Mouse (Mus musculus): ENCODE measurements around the gene Dtd1. TPM values are rescaled to one million over a fixed set of nuclear protein-coding genes. Genes with fewer than 3 reads are reported as not detected.

Gene Dtd1
- total and polyA plus RNA-seq, 3 experiments: 14.2 to 23.9 (median 15.8) TPM

GRCm38 (mm10) chr2:144677229-144677571 is 77.5 kb downstream of the Dtd1 start:
- no peak for TF ChIP-seq POLR2AphosphoS5 (IDR thresholded peaks at IDR 0.05; ENCODE audit: insufficient replicate concordance, low read depth, low read length)
- no peak for TF ChIP-seq CTCF (IDR thresholded peaks at IDR 0.05; ENCODE audit: low read depth, low read length)
- no peak for TF ChIP-seq GATA1 (IDR thresholded peaks at IDR 0.05; ENCODE audit: borderline replicate concordance, low read length)
- no peak for TF ChIP-seq TAL1 (conservative IDR thresholded peaks at IDR 0.05; ENCODE audit: low read depth, low read length)
- TF ChIP-seq GATA2 (IDR thresholded peaks at IDR 0.05; ENCODE audit: borderline replicate concordance, low read depth, low read length): no peak
- Histone ChIP-seq H3K27me3 (ENCODE audit: insufficient read depth, low read length) (no peaks in the 10 kb centered on the region), H3K9me3 (replicated peaks) (no peaks in the 10 kb centered on the region), H3K4me1 (ENCODE audit: insufficient read depth, low read depth, low read length) (no peaks in the 10 kb centered on the region), H3K36me3 (replicated peaks) (peaks cover 32% of the 10 kb centered on the region), H3K4me3 (ENCODE audit: low read depth, low read length) (no peak overlapping the region)
- no peak for DNase-seq (ENCODE audit: low spot score)
- ATAC-seq (ENCODE audit: extremely low read depth, insufficient number of reproducible peaks, low FRiP score, poor library complexity, severe bottlenecking): no peak

DNA sequence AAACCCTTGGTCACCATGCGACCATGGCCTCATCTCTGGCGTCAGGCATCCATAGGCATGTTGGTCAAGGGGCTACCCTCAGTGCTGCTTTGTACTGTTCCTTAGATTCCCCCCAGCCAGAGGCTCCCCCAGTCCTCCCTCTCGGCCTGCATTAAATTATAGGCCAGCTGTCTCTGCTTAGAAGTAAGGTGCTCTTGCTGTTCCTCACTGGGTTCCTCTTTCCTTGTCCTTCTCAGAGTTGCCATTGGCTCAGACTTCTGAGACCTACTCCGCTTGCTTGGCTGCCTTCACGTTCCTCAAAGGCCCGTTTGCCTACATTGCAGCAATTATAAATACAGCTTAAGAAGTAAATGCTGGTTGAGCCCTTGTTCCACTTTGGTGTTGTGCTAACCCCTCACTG is 79.1 kb downstream of the Dtd1 start:
- H3K9me3 ChIP-seq (replicated peaks): no peaks in the 10 kb centered on the region
- no peak for ATAC-seq (ENCODE audit: extremely low read depth, insufficient number of reproducible peaks, low FRiP score, poor library complexity, severe bottlenecking)
- no peak for DNase-seq (ENCODE audit: low spot score)
- TF ChIP-seq POLR2AphosphoS5 (IDR thresholded peaks at IDR 0.05; ENCODE audit: insufficient replicate concordance, low read depth, low read length) (no peak), GATA1 (IDR thresholded peaks at IDR 0.05; ENCODE audit: borderline replicate concordance, low read length) (no peak), CTCF (IDR thresholded peaks at IDR 0.05; ENCODE audit: low read depth, low read length) (no peak), GATA2 (IDR thresholded peaks at IDR 0.05; ENCODE audit: borderline replicate concordance, low read depth, low read length) (no peak), TAL1 (conservative IDR thresholded peaks at IDR 0.05; ENCODE audit: low read depth, low read length) (no peak)
- H3K4me1 ChIP-seq (ENCODE audit: insufficient read depth, low read depth, low read length): no peaks in the 10 kb centered on the region
- no peaks in the 10 kb centered on the region for H3K27me3 ChIP-seq (ENCODE audit: insufficient read depth, low read length)
- peaks cover 29% of the 10 kb centered on the region for H3K36me3 ChIP-seq (replicated peaks)
- no peak overlapping the region for H3K4me3 ChIP-seq (ENCODE audit: low read depth, low read length)

- H3K4me1 ChIP-seq (ENCODE audit: insufficient read depth, low read depth, low read length): no peaks in the 10 kb centered on the region
- no peaks in the 10 kb centered on the region for H3K27me3 ChIP-seq (ENCODE audit: insufficient read depth, low read length)
- H3K36me3 ChIP-seq (replicated peaks): peaks cover 31% of the 10 kb centered on the region
- H3K9me3 ChIP-seq (replicated peaks): no peaks in the 10 kb centered on the region
- no peak for TF ChIP-seq GATA1 (IDR thresholded peaks at IDR 0.05; ENCODE audit: borderline replicate concordance, low read length)
- TF ChIP-seq TAL1 (conservative IDR thresholded peaks at IDR 0.05; ENCODE audit: low read depth, low read length): no peak
- TF ChIP-seq CTCF (IDR thresholded peaks at IDR 0.05; ENCODE audit: low read depth, low read length): no peak
- no peak for TF ChIP-seq POLR2AphosphoS5 (IDR thresholded peaks at IDR 0.05; ENCODE audit: insufficient replicate concordance, low read depth, low read length)
- TF ChIP-seq GATA2 (IDR thresholded peaks at IDR 0.05; ENCODE audit: borderline replicate concordance, low read depth, low read length): no peak
- ATAC-seq (ENCODE audit: extremely low read depth, insufficient number of reproducible peaks, low FRiP score, poor library complexity, severe bottlenecking): no peak
- no peak overlapping the region for H3K4me3 ChIP-seq (ENCODE audit: low read depth, low read length)
- DNase-seq (ENCODE audit: low spot score): no peak
These were observed 79.7 kb downstream of the Dtd1 start for GRCm38 (mm10) chr2:144679394-144679793.

- Histone ChIP-seq H3K27me3 (ENCODE audit: insufficient read depth, low read length) (no peaks in the 10 kb centered on the region), H3K4me1 (ENCODE audit: insufficient read depth, low read depth, low read length) (no peaks in the 10 kb centered on the region), H3K36me3 (replicated peaks) (peaks cover 19% of the 10 kb centered on the region), H3K4me3 (ENCODE audit: low read depth, low read length) (no peak overlapping the region), H3K9me3 (replicated peaks) (no peaks in the 10 kb centered on the region)
- no peak for TF ChIP-seq POLR2AphosphoS5 (IDR thresholded peaks at IDR 0.05; ENCODE audit: insufficient replicate concordance, low read depth, low read length)
- no peak for TF ChIP-seq GATA1 (IDR thresholded peaks at IDR 0.05; ENCODE audit: borderline replicate concordance, low read length)
- no peak for TF ChIP-seq GATA2 (IDR thresholded peaks at IDR 0.05; ENCODE audit: borderline replicate concordance, low read depth, low read length)
- no peak for TF ChIP-seq CTCF (IDR thresholded peaks at IDR 0.05; ENCODE audit: low read depth, low read length)
- no peak for TF ChIP-seq TAL1 (conservative IDR thresholded peaks at IDR 0.05; ENCODE audit: low read depth, low read length)
- DNase-seq (ENCODE audit: low spot score) (no peak), ATAC-seq (ENCODE audit: extremely low read depth, insufficient number of reproducible peaks, low FRiP score, poor library complexity, severe bottlenecking) (no peak)
These were observed 92.6 kb downstream of the Dtd1 start for GRCm38 (mm10) chr2:144692219-144692732.

GRCm38 (mm10) chr2:144692777-144693176 is 93.1 kb downstream of the Dtd1 start:
- no peaks in the 10 kb centered on the region for H3K9me3 ChIP-seq (replicated peaks)
- peaks cover 21% of the 10 kb centered on the region for H3K36me3 ChIP-seq (replicated peaks)
- no peaks in the 10 kb centered on the region for H3K4me1 ChIP-seq (ENCODE audit: insufficient read depth, low read depth, low read length)
- TF ChIP-seq POLR2AphosphoS5 (IDR thresholded peaks at IDR 0.05; ENCODE audit: insufficient replicate concordance, low read depth, low read length) (no peak), TAL1 (conservative IDR thresholded peaks at IDR 0.05; ENCODE audit: low read depth, low read length) (no peak), CTCF (IDR thresholded peaks at IDR 0.05; ENCODE audit: low read depth, low read length) (no peak), GATA1 (IDR thresholded peaks at IDR 0.05; ENCODE audit: borderline replicate concordance, low read length) (no peak), GATA2 (IDR thresholded peaks at IDR 0.05; ENCODE audit: borderline replicate concordance, low read depth, low read length) (no peak)
- no peak for ATAC-seq (ENCODE audit: extremely low read depth, insufficient number of reproducible peaks, low FRiP score, poor library complexity, severe bottlenecking)
- no peaks in the 10 kb centered on the region for H3K27me3 ChIP-seq (ENCODE audit: insufficient read depth, low read length)
- no peak for DNase-seq (ENCODE audit: low spot score)
- H3K4me3 ChIP-seq (ENCODE audit: low read depth, low read length): no peak overlapping the region

DNA sequence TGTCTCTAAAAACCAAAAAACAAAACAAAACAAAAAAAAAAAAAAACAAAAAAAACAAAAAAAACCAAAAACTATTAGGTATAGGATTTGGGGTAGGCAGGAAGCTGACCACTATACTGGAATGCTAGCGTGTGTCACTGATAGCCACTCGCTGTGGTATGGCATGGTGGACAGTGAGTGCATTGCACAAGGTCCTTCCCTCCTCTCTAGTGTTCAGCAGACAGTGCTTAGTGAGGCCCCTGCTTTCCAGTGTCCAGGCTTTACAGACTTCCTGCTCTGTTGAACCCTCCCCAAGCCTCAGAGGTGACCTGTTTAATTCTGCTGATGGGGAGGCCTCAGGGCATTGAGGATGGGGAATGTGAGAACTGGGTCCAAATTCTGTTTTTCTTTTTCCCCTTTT is 95.2 kb downstream of the Dtd1 start:
- no peak for DNase-seq (ENCODE audit: low spot score)
- Histone ChIP-seq H3K9me3 (replicated peaks) (no peaks in the 10 kb centered on the region), H3K36me3 (replicated peaks) (peaks cover 25% of the 10 kb centered on the region), H3K4me1 (ENCODE audit: insufficient read depth, low read depth, low read length) (no peaks in the 10 kb centered on the region), H3K27me3 (ENCODE audit: insufficient read depth, low read length) (no peaks in the 10 kb centered on the region), H3K4me3 (ENCODE audit: low read depth, low read length) (no peak overlapping the region)
- no peak for TF ChIP-seq CTCF (IDR thresholded peaks at IDR 0.05; ENCODE audit: low read depth, low read length)
- no peak for TF ChIP-seq GATA2 (IDR thresholded peaks at IDR 0.05; ENCODE audit: borderline replicate concordance, low read depth, low read length)
- no peak for TF ChIP-seq POLR2AphosphoS5 (IDR thresholded peaks at IDR 0.05; ENCODE audit: insufficient replicate concordance, low read depth, low read length)
- TF ChIP-seq GATA1 (IDR thresholded peaks at IDR 0.05; ENCODE audit: borderline replicate concordance, low read length): no peak
- no peak for TF ChIP-seq TAL1 (conservative IDR thresholded peaks at IDR 0.05; ENCODE audit: low read depth, low read length)
- no peak for ATAC-seq (ENCODE audit: extremely low read depth, insufficient number of reproducible peaks, low FRiP score, poor library complexity, severe bottlenecking)

Data from G1E (cell line).